ENCODE assay signal across 9 mouse cellular contexts in genomic region chr17:86293247-86293744, GRCm38 (mm10).
A peak's percentile ranks its signal among the peaks of the same experiment; 100 is the strongest.
DNase-seq lines count a peak whose midpoint lies in the region; ATAC-seq lines count a peak whose summit lies in the region.
"Had no signal": no experiment of that assay in that cellular context is flagged by ENCODE, and none has a peak within 500 bp of the region (broad histone marks: within the 10 kb centered on the region; RNA-seq: fewer than 3 reads in every experiment).

No protein-coding gene starts in this region.

- ATAC-seq in CD4-positive, CD25-positive, alpha-beta regulatory T cell, adult 4 months: peak; percentile 85
- ATAC-seq in kidney, embryonic 16.5 days (ENCODE audit: low FRiP score, low TSS enrichment): 0 out of 2 replicates have a peak, but pooled peaks have one; percentile 51

- H3K4me1 ChIP-seq in kidney, embryonic 16.5 days (ENCODE audit: insufficient read depth, low read length): peaks cover 5% of the 10 kb centered on the region; the same call in 1 of the 2 replicates

- no peak overlapping the region for H3K9ac ChIP-seq in kidney, embryonic 16.5 days (replicated peaks; ENCODE audit: low read length)
- H3K9ac ChIP-seq: limb, embryonic 15.5 days had no signal

- peak; percentile 54 for DNase-seq in T-cell, adult 2 months (ENCODE audit: low spot score)
- peak; percentile 73 for DNase-seq in embryo, embryonic 11 days
- DNase-seq in heart, adult 9 months (ENCODE audit: low spot score in 2 of 2): peak; percentile 75 to 77
- DNase-seq in lung, postnatal 4 days: peak; percentile 66 to 72
- DNase-seq in testis, postnatal 14 days (ENCODE audit: low spot score): peak; percentile 17
- DNase-seq in right cerebral cortex, postnatal 14 days: no peak

- H3K27me3 ChIP-seq in kidney, embryonic 16.5 days (ENCODE audit: insufficient read depth, low read length): no peaks in the 10 kb centered on the region
- H3K27me3 ChIP-seq: limb, embryonic 15.5 days had no signal

- 37% methylated on average over 9 of the region's 10 CpGs for WGBS in kidney, embryonic 16.5 days

- H3K4me3 ChIP-seq in kidney, embryonic 16.5 days (ENCODE audit: low read length): 0 out of 2 replicates have a peak overlapping the region, but pooled peaks have one; percentile 3
- H3K4me3 ChIP-seq: limb, embryonic 15.5 days had no signal

- peak overlapping the region; percentile 31; the same call in 1 of the 2 replicates for H3K4me2 ChIP-seq in kidney, embryonic 16.5 days (replicated peaks; ENCODE audit: low read depth, low read length)
- H3K4me2 ChIP-seq: limb, embryonic 15.5 days had no signal

- H3K9me3 ChIP-seq in kidney, embryonic 16.5 days (ENCODE audit: low read length): no peaks in the 10 kb centered on the region
- H3K9me3 ChIP-seq: limb, embryonic 15.5 days had no signal

- H3K36me3 ChIP-seq in kidney, embryonic 16.5 days (ENCODE audit: insufficient read depth, low read length): no peaks in the 10 kb centered on the region
- H3K36me3 ChIP-seq: limb, embryonic 15.5 days had no signal

- H3K27ac ChIP-seq in kidney, embryonic 16.5 days (ENCODE audit: low read length): no peak overlapping the region
- H3K27ac ChIP-seq: limb, embryonic 15.5 days had no signal
